Mouse (Mus musculus): ENCODE data around the gene Dnal4.

- TF ChIP-seq CTCF (IDR thresholded peaks at IDR 0.05; ENCODE audit: control insufficient read depth, insufficient read depth, insufficient read length) (no peak), MYOD1 (IDR thresholded peaks at IDR 0.05; ENCODE audit: control insufficient read depth, insufficient read length, low read depth) (no peak), MYOG (IDR thresholded peaks at IDR 0.05; ENCODE audit: control insufficient read depth, extremely low read depth, insufficient read length) (no peak), USF1 (IDR thresholded peaks at IDR 0.05; ENCODE audit: low read depth) (no peak)
Observed at GRCm38 (mm10) chr15:79798591-79798990, 20.9 kb upstream of the Dnal4 start.

Measured in C2C12 (cell line).